Mouse (Mus musculus) MEL (cell line): ENCODE measurements around the gene 4930539E08Rik. TPM values are rescaled to one million over a fixed set of nuclear protein-coding genes. Genes with fewer than 3 reads are reported as not detected.

Experiments used
- DNase-seq: peaks from one replicate; pipeline ENCODE4 v3.0.0; 2011; ENCODE audit warnings: low read depth, low spot score
- H3K27ac ChIP-seq: 2 replicates; pipeline ENCODE4 v1.5.1; 2012; ENCODE audit warnings: low read depth, mild to moderate bottlenecking, control low read depth, low read length, moderate library complexity; ENCODE audit not compliant: control insufficient read depth
- H3K27me3 ChIP-seq, 2 experiments: fragments of 150-350 bp in 1 of 2; sonication (generic) in 1 of 2; 2 replicates each; pipeline ENCODE4 v1.6.1; 2012; ENCODE audit warnings: low read length in 2 of 2, mild to moderate bottlenecking in 2 of 2, improper control_type of control experiment in 1 of 2, moderate library complexity in 1 of 2; ENCODE audit not compliant: insufficient read depth in 2 of 2, control insufficient read depth in 1 of 2
- H3K36me3 ChIP-seq, 2 experiments: 2 replicates each; pipeline ENCODE4 v1.6.1; 2012 to 2014; ENCODE audit warnings: low read length in 2 of 2, improper control_type of control experiment in 1 of 2, inconsistent platforms in 1 of 2, mild to moderate bottlenecking in 1 of 2; ENCODE audit not compliant: insufficient read depth in 2 of 2, control insufficient read depth in 1 of 2
- H3K4me1 ChIP-seq, 2 experiments: fragments of 150-350 bp in 1 of 2; sonication (generic) in 1 of 2; 2 replicates each; pipeline ENCODE4 v1.6.1; 2012; ENCODE audit warnings: low read length in 2 of 2, improper control_type of control experiment in 1 of 2, mild to moderate bottlenecking in 1 of 2; ENCODE audit not compliant: insufficient read depth in 2 of 2, control insufficient read depth in 1 of 2
- H3K4me3 ChIP-seq, 2 experiments: fragments of 150-350 bp in 1 of 2; sonication (generic) in 1 of 2; 2 replicates each; pipeline ENCODE4 v1.5.1; 2012; ENCODE audit warnings: low read depth in 2 of 2, low read length in 2 of 2, mild to moderate bottlenecking in 2 of 2, moderate library complexity in 2 of 2, control low read depth in 1 of 2, improper control_type of control experiment in 1 of 2; ENCODE audit not compliant: control insufficient read depth in 1 of 2, insufficient read depth in 1 of 2
- H3K79me2 ChIP-seq: 2 replicates; pipeline ENCODE4 v1.6.1; 2012; ENCODE audit warnings: mild to moderate bottlenecking, low read length, moderate library complexity; ENCODE audit not compliant: control insufficient read depth, poor library complexity, insufficient read depth
- H3K9ac ChIP-seq: 2 replicates; pipeline ENCODE4 v1.6.1; 2012; ENCODE audit warnings: low read depth, mild to moderate bottlenecking, control low read depth, low read length, moderate library complexity; ENCODE audit not compliant: control insufficient read depth, poor library complexity, severe bottlenecking
- H3K9me3 ChIP-seq: fragments of 150-350 bp; sonication (generic); replicated peaks from 2 replicates; pipeline ENCODE4 v1.6.1; 2012; ENCODE audit warnings: mild to moderate bottlenecking, low read length, improper control_type of control experiment, moderate library complexity; ENCODE audit not compliant: insufficient read depth
- CHD1 ChIP-seq: IDR thresholded peaks from 2 replicates; pipeline ENCODE4 v1.6.1; 2012; ENCODE audit warnings: low read depth, mild to moderate bottlenecking, inconsistent platforms, low read length, improper control_type of control experiment
- CHD2 ChIP-seq: IDR thresholded peaks from 2 replicates; pipeline ENCODE4 v1.6.1; 2011; ENCODE audit warnings: low read length, improper control_type of control experiment
- CTCF ChIP-seq, 3 experiments: IDR thresholded peaks in 2 of 3; conservative IDR thresholded peaks in 1 of 3; 2 replicates each; pipeline ENCODE4 v1.5.1; 2011 to 2012; ENCODE audit warnings: low read length in 3 of 3, low read depth in 2 of 3, mild to moderate bottlenecking in 2 of 3, improper control_type of control experiment in 1 of 3, inconsistent platforms in 1 of 3, mixed read lengths in 1 of 3, moderate library complexity in 1 of 3; ENCODE audit not compliant: control insufficient read depth in 1 of 3, insufficient read depth in 1 of 3, poor library complexity in 1 of 3, severe bottlenecking in 1 of 3
- E2F4 ChIP-seq: IDR thresholded peaks from 2 replicates; pipeline ENCODE4 v1.6.1; 2011; ENCODE audit warnings: low read depth, low read length, improper control_type of control experiment, borderline replicate concordance
- EP300 ChIP-seq, 2 experiments: IDR thresholded peaks; 2 replicates each; pipeline ENCODE4 v1.6.1; 2011; ENCODE audit warnings: improper control_type of control experiment in 2 of 2, low read length in 2 of 2, low read depth in 1 of 2, mild to moderate bottlenecking in 1 of 2
- MAX ChIP-seq: IDR thresholded peaks from 2 replicates; pipeline ENCODE4 v1.6.1; 2011; ENCODE audit warnings: low read length, improper control_type of control experiment
- NELFE ChIP-seq: IDR thresholded peaks from 2 replicates; pipeline ENCODE4 v1.6.1; 2011; ENCODE audit warnings: low read depth, low read length, improper control_type of control experiment
- NRF1 ChIP-seq: IDR thresholded peaks from 2 replicates; pipeline ENCODE4 v1.6.1; 2014; ENCODE audit warnings: low read depth, mild to moderate bottlenecking, inconsistent platforms, low read length, improper control_type of control experiment, moderate library complexity; ENCODE audit not compliant: poor library complexity, insufficient read depth, severe bottlenecking
- POLR2A ChIP-seq, 2 experiments: IDR thresholded peaks; 2 replicates each; pipeline ENCODE4 v1.6.1; 2011 to 2012; ENCODE audit warnings: low read length in 2 of 2, mild to moderate bottlenecking in 2 of 2, control low read depth in 1 of 2, improper control_type of control experiment in 1 of 2, low read depth in 1 of 2, moderate library complexity in 1 of 2; ENCODE audit not compliant: control insufficient read depth in 1 of 2, insufficient read depth in 1 of 2, poor library complexity in 1 of 2
- POLR2AphosphoS5 ChIP-seq: IDR thresholded peaks from 2 replicates; pipeline ENCODE4 v1.6.1; 2012; ENCODE audit warnings: low read depth, borderline replicate concordance, mild to moderate bottlenecking, inconsistent platforms, low read length, moderate library complexity, mixed read lengths
- SIN3A ChIP-seq: IDR thresholded peaks from 2 replicates; pipeline ENCODE4 v1.6.1; 2012; ENCODE audit warnings: low read length, improper control_type of control experiment, inconsistent platforms
- SMC3 ChIP-seq: IDR thresholded peaks from 2 replicates; pipeline ENCODE4 v1.6.1; 2011; ENCODE audit warnings: low read depth, low read length, improper control_type of control experiment
- TBP ChIP-seq: IDR thresholded peaks from 2 replicates; pipeline ENCODE4 v1.8.0; 2011; ENCODE audit warnings: low read depth, low read length, improper control_type of control experiment
- UBTF ChIP-seq: IDR thresholded peaks from 2 replicates; pipeline ENCODE4 v1.6.1; 2012; ENCODE audit warnings: low read depth, mild to moderate bottlenecking, inconsistent platforms, low read length, improper control_type of control experiment, moderate library complexity, borderline replicate concordance; ENCODE audit not compliant: insufficient read depth
- USF2 ChIP-seq, 2 experiments: IDR thresholded peaks; 2 replicates each; pipeline ENCODE4 v1.6.1; 2011 to 2012; ENCODE audit warnings: improper control_type of control experiment in 2 of 2, low read length in 2 of 2, borderline replicate concordance in 1 of 2, inconsistent platforms in 1 of 2, low read depth in 1 of 2, mild to moderate bottlenecking in 1 of 2; ENCODE audit not compliant: insufficient read depth in 1 of 2
- polyA plus RNA-seq, 2 experiments: library from polyadenylated mRNA; stranded (reverse) in 1 of 2; unstranded in 1 of 2; fragments of >175 nt in 1 of 2; fragments of >200 nt in 1 of 2; gene quantifications; 2 replicates each; pipeline versions ENCODE4 v1.2.1 to v1.2.4; 2012; ENCODE audit warnings: low replicate concordance in 2 of 2, low read depth in 1 of 2; ENCODE audit not compliant: insufficient read length in 2 of 2, insufficient read depth in 1 of 2, missing spikeins in 1 of 2
- total RNA-seq: library from RNA; depleted of rRNA; stranded (reverse); fragments of 300-350 nt; gene quantifications from 2 replicates; pipeline ENCODE4 v1.2.3, GENCODE M21; 2012

Gene 4930539E08Rik
- total and polyA plus RNA-seq, 3 experiments: 0.01 to 0.04 TPM; not detected in 1

- no peak overlapping the region for H3K27ac ChIP-seq
- DNase-seq: no peak
- H3K4me3 ChIP-seq: no peak overlapping the region
- no peaks in the 10 kb centered on the region for H3K9me3 ChIP-seq
- no peaks in the 10 kb centered on the region for H3K4me1 ChIP-seq
- H3K79me2 ChIP-seq: no peaks in the 10 kb centered on the region
- H3K36me3 ChIP-seq: no peaks in the 10 kb centered on the region
- TF ChIP-seq USF2 (IDR thresholded peaks at IDR 0.05; ENCODE audit: borderline replicate concordance in 1 of 2, insufficient read depth in 1 of 2, low read depth in 1 of 2, low read length in 2 of 2) (no peak), TBP (no peak), SIN3A (no peak), POLR2A (IDR thresholded peaks at IDR 0.05; ENCODE audit: control insufficient read depth in 1 of 2, insufficient read depth in 1 of 2, low read depth in 1 of 2, low read length in 2 of 2, poor library complexity in 1 of 2) (no peak), EP300 (IDR thresholded peaks at IDR 0.05; ENCODE audit: low read depth in 1 of 2, low read length in 2 of 2) (no peak), CTCF (IDR thresholded peaks at IDR 0.05 in 2 of 3, conservative IDR thresholded peaks at IDR 0.05 in 1 of 3; ENCODE audit: control insufficient read depth in 1 of 3, insufficient read depth in 1 of 3, low read depth in 2 of 3, low read length in 3 of 3, poor library complexity in 1 of 3, severe bottlenecking in 1 of 3) (no peak)
- no peak overlapping the region for H3K9ac ChIP-seq
- H3K27me3 ChIP-seq: peaks cover 0 to 6% of the 10 kb centered on the region in 2 experiments; a peak in 3 of 4 replicates
Observed at GRCm38 (mm10) chr17:28869412-28870110, 45.6 kb downstream of the 4930539E08Rik start.

GRCm38 (mm10) chr17:28867381-28867780 is 47.7 kb downstream of the 4930539E08Rik start:
- Histone ChIP-seq H3K27ac (no peak overlapping the region), H3K9me3 (no peaks in the 10 kb centered on the region), H3K9ac (no peak overlapping the region), H3K4me3 (no peak overlapping the region), H3K27me3 (peaks cover 0 to 8% of the 10 kb centered on the region in 2 experiments; a peak in 2 of 4 replicates), H3K4me1 (peaks cover 0 to 2% of the 10 kb centered on the region in 2 experiments; a peak in 1 of 4 replicates), H3K36me3 (no peaks in the 10 kb centered on the region), H3K79me2 (no peaks in the 10 kb centered on the region)
- TF ChIP-seq MAX (no peak), CHD2 (no peak), E2F4 (no peak), UBTF (no peak), SMC3 (no peak), USF2 (IDR thresholded peaks at IDR 0.05; ENCODE audit: borderline replicate concordance in 1 of 2, insufficient read depth in 1 of 2, low read depth in 1 of 2, low read length in 2 of 2) (no peak), NRF1 (no peak), POLR2A (IDR thresholded peaks at IDR 0.05; ENCODE audit: control insufficient read depth in 1 of 2, insufficient read depth in 1 of 2, low read depth in 1 of 2, low read length in 2 of 2, poor library complexity in 1 of 2) (no peak), NELFE (no peak), POLR2AphosphoS5 (no peak), CHD1 (no peak)
- no peak for DNase-seq
